In the genomic region with DNA sequence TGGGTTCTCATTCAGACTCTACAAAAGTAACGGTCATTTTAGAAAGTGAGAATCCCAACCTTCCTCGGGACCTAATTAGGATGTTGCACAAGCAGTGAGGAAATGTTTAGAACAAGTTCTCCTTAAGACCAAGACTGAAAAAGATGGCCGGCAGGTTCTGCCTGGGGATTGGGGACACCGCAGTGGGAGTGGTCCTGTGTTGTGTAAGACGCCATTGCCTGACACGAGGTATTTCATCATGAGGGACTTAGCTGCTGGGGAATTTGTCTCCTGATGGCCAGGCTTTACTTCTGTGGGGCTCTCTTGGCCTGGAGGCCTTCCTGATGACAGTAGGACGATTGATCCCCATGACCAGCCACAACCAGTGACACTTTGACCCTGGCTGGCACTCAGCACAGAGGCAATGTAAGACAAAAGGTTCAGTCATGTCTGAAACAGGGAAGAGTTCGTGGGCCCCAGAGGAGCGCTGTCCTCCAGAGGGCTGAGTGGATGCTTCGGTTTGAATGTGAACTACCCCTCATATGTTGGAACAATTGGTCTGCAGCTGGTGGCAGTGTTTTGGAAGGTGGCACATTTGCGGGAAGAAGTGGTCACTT, we compare ENCODE assay signal across 16 mouse cellular contexts. TPM values are rescaled to one million over a fixed set of nuclear protein-coding genes. Genes with fewer than 3 reads are reported as not detected.
A peak's percentile ranks its signal among the peaks of the same experiment; 100 is the strongest.
DNase-seq lines count a peak whose midpoint lies in the region; ATAC-seq lines count a peak whose summit lies in the region.
"Had no signal": no experiment of that assay in that cellular context is flagged by ENCODE, and none has a peak within 500 bp of the region (broad histone marks: within the 10 kb centered on the region; RNA-seq: fewer than 3 reads in every experiment).

No protein-coding gene starts in this region.

- peak; percentile 42 for DNase-seq in layer of hippocampus, adult 9-11 months
- no peak for DNase-seq in layer of hippocampus, postnatal 10 days (ENCODE audit: low spot score in 2 of 2)
- peak; percentile 26 for DNase-seq in adipocyte (ENCODE audit: low spot score)
- DNase-seq in embryo, embryonic 10.5 days (ENCODE audit: low spot score): peak; percentile 7
- DNase-seq in right cerebral cortex, postnatal 14 days: no peak
- no peak for DNase-seq in thymus, adult 18-20 months
- DNase-seq: cerebellum, adult 2 months; heart, adult 18-20 months; kidney, adult 8-10 months; kidney, postnatal 36 days; right cerebral cortex, adult 18-20 months; thymus, postnatal 25 days had no signal

- ATAC-seq in megakaryocyte progenitor cell, adult 5-6 weeks (replicated peaks; ENCODE audit: poor library complexity): peak; percentile 95
- ATAC-seq: forebrain, embryonic 13.5 days; inflammation-experienced regulatory T-cells, adult 6 months; midbrain, embryonic 13.5 days had no signal

RNA-seq across cellular contexts. Expression of a gene that starts 26.9 kb away (rescaled TPM):
- 1 to 10 TPM; 1.6 to 2.0 TPM for total RNA-seq in layer of hippocampus, postnatal 10 days (2021)
- total RNA-seq in megakaryocyte progenitor cell, adult 5-6 weeks (2015): 7.0 and 9.1 TPM in 2 replicates
- 7.1 and 10.5 TPM in 2 replicates for total RNA-seq in megakaryocyte progenitor cell, adult 5-6 weeks (2017)

RNA-seq across cellular contexts. Expression of a gene that starts 43.5 kb away (rescaled TPM):
- total RNA-seq in layer of hippocampus, postnatal 10 days (2021): 10 to 100 TPM; 30.0 to 30.5 TPM
- 14.4 and 15.7 TPM in 2 replicates for total RNA-seq in megakaryocyte progenitor cell, adult 5-6 weeks (2015)
- 18.7 and 21.7 TPM in 2 replicates for total RNA-seq in megakaryocyte progenitor cell, adult 5-6 weeks (2017)

Comparison
In these comparisons a context has a peak if more than half of its experiments do, and no peak if none do; other contexts are left out.
1. DNase-seq: peak in layer of hippocampus, adult 9-11 months (single experiment), adipocyte (single experiment) and embryo, embryonic 10.5 days (single experiment); none in layer of hippocampus, postnatal 10 days (0 of 2), right cerebral cortex, postnatal 14 days (single experiment) and thymus, adult 18-20 months (0 of 2).